Mouse (Mus musculus): ENCODE measurements around the gene Nras. TPM values are rescaled to one million over a fixed set of nuclear protein-coding genes. Genes with fewer than 3 reads are reported as not detected.

Gene Nras
- polyA plus RNA-seq (2017; shearing (Covaris generic)): 59.5 TPM

GRCm38 (mm10) chr3:103058207-103059157 is at the start of gene Nras:
Nras (plus strand) TSS chr3:103058285.

GRCm38 (mm10) chr3:103020249-103020942 is 37.7 kb upstream of the Nras start, which contains the start of gene Csde1:
Csde1 (plus strand) TSS chr3:103020426.

GRCm38 (mm10) chr3:103073771-103074170 is 15.7 kb downstream of the Nras start, which contains the start of gene Ampd1:
Ampd1 (plus strand) TSS chr3:103074014.

GRCm38 (mm10) chr3:103102454-103103390 is 44.6 kb downstream of the Nras start, which contains the start of gene Dennd2c:
Dennd2c (plus strand) TSS chr3:103102604.

Other genes starting within 250 kb of the Nras start
- gene Sycp1, start 122.2 kb upstream of the Nras start, polyA plus RNA-seq (2017; shearing (Covaris generic)): not detected
- gene Nr1h5, start 94.2 kb upstream of the Nras start, polyA plus RNA-seq (2017; shearing (Covaris generic)): not detected
- gene Sike1, start 62.6 kb upstream of the Nras start, polyA plus RNA-seq (2017; shearing (Covaris generic)): 74.3 TPM
- 546 TPM for gene Csde1, start 37.9 kb upstream of the Nras start, polyA plus RNA-seq (2017; shearing (Covaris generic))
- gene Ampd1, start 15.7 kb downstream of the Nras start, polyA plus RNA-seq (2017; shearing (Covaris generic)): not detected
- 0.76 TPM for gene Dennd2c, start 44.3 kb downstream of the Nras start, polyA plus RNA-seq (2017; shearing (Covaris generic))
- gene Bcas2, start 113.4 kb downstream of the Nras start, polyA plus RNA-seq (2017; shearing (Covaris generic)): 129 TPM
- gene Trim33, start 221.0 kb downstream of the Nras start, polyA plus RNA-seq (2017; shearing (Covaris generic)): 19.2 TPM

Data from effector memory CD4-positive, alpha-beta T cell, adult 5 months (primary cell).